Mouse (Mus musculus) embryonic facial prominence, embryonic 15.5 days (tissue): Measurements from ENCODE around the gene Mlh1. TPM values are rescaled to one million over a fixed set of nuclear protein-coding genes. Genes with fewer than 3 reads are reported as not detected.

ENCODE experiments used
- ATAC-seq: fragments of 200-750 bp; cut with Nextera tagmentation; 2 replicates; pipeline ENCODE4 v1.8.0; 2017; ENCODE audit warnings: low read depth, moderate TSS enrichment; ENCODE audit not compliant: insufficient number of reproducible peaks, low FRiP score, low TSS enrichment
- H3K27ac ChIP-seq: fragments of 300-500 bp; sonication (generic); replicated peaks from 2 replicates; pipeline ENCODE4 v1.5.1; 2015; ENCODE audit warnings: mild to moderate bottlenecking, inconsistent platforms
- H3K27me3 ChIP-seq: fragments of 300-500 bp; sonication (generic); 2 replicates; pipeline ENCODE4 v1.6.1; 2015; ENCODE audit warnings: inconsistent platforms
- H3K36me3 ChIP-seq: fragments of 300-500 bp; sonication (generic); 2 replicates; pipeline ENCODE4 v1.6.1; 2015; ENCODE audit warnings: mild to moderate bottlenecking, inconsistent platforms
- H3K4me1 ChIP-seq: fragments of 300-500 bp; sonication (generic); 2 replicates; pipeline ENCODE4 v1.6.1; 2015; ENCODE audit warnings: inconsistent platforms
- H3K4me2 ChIP-seq: fragments of 300-500 bp; sonication (generic); replicated peaks from 2 replicates; pipeline ENCODE4 v1.6.1; 2015; ENCODE audit warnings: mild to moderate bottlenecking, inconsistent platforms
- H3K4me3 ChIP-seq: fragments of 300-500 bp; sonication (generic); replicated peaks from 2 replicates; pipeline ENCODE4 v1.5.1; 2015; ENCODE audit warnings: mild to moderate bottlenecking, inconsistent platforms
- H3K9ac ChIP-seq: fragments of 300-500 bp; sonication (generic); 2 replicates; pipeline ENCODE4 v1.6.1; 2015; ENCODE audit warnings: inconsistent platforms
- H3K9me3 ChIP-seq: fragments of 300-500 bp; sonication (generic); replicated peaks from 2 replicates; pipeline ENCODE4 v1.6.1; 2016; ENCODE audit warnings: inconsistent platforms
- WGBS: fragments of 180-500 bp; shearing (Covaris S2); methylation state at CpG from one replicate; pipeline ENCODE4 v1.1.7; 2015; 5-methylcytosine and 5-hydroxymethylcytosine counted together
- polyA plus RNA-seq: library from polyadenylated mRNA; unstranded; fragments of >200 nt; fragmentation: Nextera tagmentation; extraction: Ambion mirVana; gene quantifications from 2 replicates; pipeline ENCODE4 v1.2.1, GENCODE M21; 2015

Gene Mlh1
- polyA plus RNA-seq = 33.2 and 34.3 TPM in 2 replicates

GRCm38 (mm10) chr9:111271434-111272160, at the start of gene Mlh1, which contains the start of gene Epm2aip1:
Mlh1 (minus strand) TSS chr9:111271791.
Epm2aip1 (plus strand) TSS chr9:111271929.
- peak; percentile 99 for ATAC-seq
- H3K36me3 ChIP-seq = peaks cover 3% of the 10 kb centered on the region
- under 1% methylated on average over 64 of the region's 64 CpGs for WGBS
- no peaks in the 10 kb centered on the region for H3K27me3 ChIP-seq
- H3K4me1 ChIP-seq = peaks cover 33% of the 10 kb centered on the region
- peak within 1 kb of the TSS; percentile 97 for H3K9ac ChIP-seq
- peak within 1 kb of the TSS; percentile 98 for H3K27ac ChIP-seq
- no peaks in the 10 kb centered on the region for H3K9me3 ChIP-seq
- H3K4me3 ChIP-seq = peak within 1 kb of the TSS; percentile 91
- H3K4me2 ChIP-seq = peak within 1 kb of the TSS; percentile 76

- no peak overlapping the region for H3K27ac ChIP-seq
- 0 out of 2 replicates have a peak, but pooled peaks cover 4% of the 10 kb centered on the region for H3K27me3 ChIP-seq
- H3K36me3 ChIP-seq = no peaks in the 10 kb centered on the region
- WGBS = 81% methylated on average over 4 of the region's 4 CpGs
- ATAC-seq = no peak
- H3K4me2 ChIP-seq = no peak overlapping the region
- H3K9me3 ChIP-seq = no peaks in the 10 kb centered on the region
- H3K9ac ChIP-seq = no peak overlapping the region
- H3K4me1 ChIP-seq = no peaks in the 10 kb centered on the region
- H3K4me3 ChIP-seq = no peak overlapping the region
Observed at GRCm38 (mm10) chr9:111320912-111321311, 49.3 kb upstream of the Mlh1 start.

GRCm38 (mm10) chr9:111314219-111314618, 42.6 kb upstream of the Mlh1 start:
- H3K9ac ChIP-seq = no peak overlapping the region
- ATAC-seq = no peak
- no peak overlapping the region for H3K4me3 ChIP-seq
- H3K36me3 ChIP-seq = no peaks in the 10 kb centered on the region
- H3K27me3 ChIP-seq = peaks cover 56% of the 10 kb centered on the region
- H3K9me3 ChIP-seq = no peaks in the 10 kb centered on the region
- WGBS = 34% methylated on average over 5 of the region's 5 CpGs
- H3K4me1 ChIP-seq = peaks cover 20% of the 10 kb centered on the region
- no peak overlapping the region for H3K27ac ChIP-seq
- no peak overlapping the region for H3K4me2 ChIP-seq

DNA sequence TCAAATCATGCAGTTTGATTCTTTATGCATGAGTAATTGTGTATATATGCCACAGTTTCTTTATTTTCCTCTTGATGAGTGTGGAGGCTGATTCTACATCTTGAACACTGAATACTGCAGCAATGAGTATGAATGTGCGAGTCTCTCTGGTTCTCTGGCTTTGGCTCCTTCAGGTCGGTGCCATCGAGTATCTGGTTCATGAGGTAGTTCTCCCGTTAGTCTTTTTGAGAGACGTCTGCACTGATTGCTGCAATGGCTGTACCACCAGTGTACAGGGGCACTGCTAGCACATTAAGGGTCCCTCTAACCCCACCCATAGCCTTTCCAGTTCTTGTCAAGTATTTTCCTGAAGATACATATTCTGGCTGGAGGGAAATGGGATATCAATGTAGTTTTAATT, 42.2 kb upstream of the Mlh1 start:
- Histone ChIP-seq H3K4me2 (no peak overlapping the region), H3K9me3 (no peaks in the 10 kb centered on the region), H3K27me3 (peaks cover 58% of the 10 kb centered on the region), H3K27ac (no peak overlapping the region), H3K4me3 (no peak overlapping the region), H3K4me1 (peaks cover 20% of the 10 kb centered on the region), H3K36me3 (no peaks in the 10 kb centered on the region), H3K9ac (no peak overlapping the region)
- no peak for ATAC-seq
- WGBS = 17% methylated on average over 5 of the region's 5 CpGs

DNA sequence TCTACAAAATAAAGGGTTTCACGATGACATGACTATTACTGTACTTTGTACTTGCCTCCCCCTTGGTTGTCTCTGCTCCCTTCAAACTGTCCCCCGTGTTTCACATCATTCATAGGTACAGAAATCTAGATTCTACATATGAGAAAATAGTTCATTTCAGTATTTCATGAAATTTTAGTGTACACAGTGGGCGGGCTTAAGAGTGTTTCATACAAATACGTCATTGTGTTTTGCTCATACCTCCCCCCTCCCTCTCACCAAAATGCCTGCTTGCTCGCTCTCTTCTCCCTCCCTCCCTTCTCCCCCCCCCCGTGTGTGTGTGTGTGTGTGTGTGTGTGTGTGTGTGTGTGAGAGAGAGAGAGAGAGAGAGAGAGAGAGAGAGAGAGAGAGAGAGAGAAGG, 41.7 kb upstream of the Mlh1 start:
- Histone ChIP-seq H3K9ac (no peak overlapping the region), H3K27me3 (peaks cover 58% of the 10 kb centered on the region), H3K9me3 (no peaks in the 10 kb centered on the region), H3K4me3 (no peak overlapping the region), H3K4me2 (no peak overlapping the region; the same call in 1 of the 2 replicates), H3K27ac (no peak overlapping the region), H3K36me3 (no peaks in the 10 kb centered on the region), H3K4me1 (peaks cover 20% of the 10 kb centered on the region)
- ATAC-seq = no peak
- 13% methylated on average over 5 of the region's 6 CpGs for WGBS

DNA sequence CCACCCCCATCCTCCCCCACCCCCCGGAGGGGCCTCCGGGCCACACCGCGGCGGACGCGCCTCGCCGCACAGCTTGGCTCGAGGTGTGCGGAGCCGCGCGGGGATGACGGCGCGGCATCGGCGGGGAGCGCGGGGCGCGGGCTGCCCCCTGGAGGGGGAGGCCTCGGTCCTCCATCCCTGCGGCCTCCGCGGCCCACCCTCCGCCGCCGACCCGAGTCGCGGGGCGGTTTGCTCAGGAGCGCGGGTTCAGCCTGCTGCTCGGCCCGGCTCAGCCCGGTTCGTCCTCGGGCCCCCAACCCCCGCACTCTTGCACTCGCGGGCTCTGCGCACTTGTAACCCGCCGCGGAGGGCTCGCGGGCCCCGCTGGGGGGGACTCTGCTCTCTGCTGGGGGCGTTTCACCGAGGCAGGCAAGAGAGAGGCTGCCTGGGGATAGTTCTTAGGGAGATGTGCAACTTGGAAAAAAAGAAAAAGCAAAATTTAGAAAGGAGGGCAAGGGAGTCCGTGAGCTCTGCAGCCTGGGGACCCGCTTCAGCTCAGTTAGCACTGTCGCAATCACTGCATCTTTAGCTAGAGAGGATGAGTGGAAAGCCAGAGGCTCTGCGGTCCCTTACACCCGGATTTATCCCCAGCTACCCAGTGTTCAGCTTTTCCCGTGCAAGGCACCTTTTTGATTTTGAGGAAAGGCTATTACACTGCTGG, 41.0 kb upstream of the Mlh1 start:
- Histone ChIP-seq H3K4me2 (peak overlapping the region; percentile 95), H3K9me3 (no peaks in the 10 kb centered on the region), H3K4me1 (peaks cover 20% of the 10 kb centered on the region), H3K4me3 (peak overlapping the region; percentile 51), H3K27me3 (peaks cover 58% of the 10 kb centered on the region), H3K9ac (no peak overlapping the region; the same call in none of the 2 replicates), H3K27ac (no peak overlapping the region), H3K36me3 (no peaks in the 10 kb centered on the region)
- under 1% methylated on average over 49 of the region's 59 CpGs for WGBS
- peak; percentile 15; the same call in 1 of the 2 replicates for ATAC-seq

DNA sequence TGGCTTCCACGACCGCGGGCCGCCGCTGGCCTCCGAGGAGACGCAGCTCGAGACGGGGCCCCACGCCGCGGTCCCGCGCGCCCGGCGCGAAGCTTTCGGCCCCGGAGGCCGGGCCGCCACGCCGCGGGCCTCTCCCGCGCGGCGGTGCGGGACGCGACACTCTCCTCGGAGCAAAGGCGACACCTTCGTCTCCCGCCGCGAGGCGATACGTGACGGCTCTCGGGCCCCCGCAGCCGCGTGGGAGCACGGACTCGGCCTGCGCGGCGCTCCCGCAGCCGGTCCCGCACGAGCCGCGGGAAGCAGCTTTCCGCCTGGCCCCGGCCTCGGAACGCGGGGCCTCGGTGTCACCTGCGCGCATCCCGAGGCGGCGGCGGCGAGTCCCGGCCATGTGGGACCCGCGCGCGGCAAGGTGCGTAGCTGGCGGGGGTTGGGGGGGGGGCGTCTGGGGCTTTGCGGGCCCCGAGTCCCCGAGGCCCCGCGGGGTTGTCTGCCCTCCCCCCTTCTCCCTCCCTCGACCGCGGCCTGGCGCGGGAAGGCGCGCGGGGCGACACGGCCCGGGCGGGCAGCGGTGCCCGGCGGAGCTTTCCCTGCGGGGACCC, 40.4 kb upstream of the Mlh1 start:
- Histone ChIP-seq H3K9me3 (no peaks in the 10 kb centered on the region), H3K27ac (no peak overlapping the region), H3K36me3 (no peaks in the 10 kb centered on the region), H3K9ac (no peak overlapping the region; the same call in none of the 2 replicates), H3K4me2 (peak overlapping the region; percentile 95), H3K4me1 (peaks cover 20% of the 10 kb centered on the region), H3K27me3 (peaks cover 58% of the 10 kb centered on the region), H3K4me3 (peak overlapping the region; percentile 51)
- under 1% methylated on average over 81 of the region's 98 CpGs for WGBS
- no peak for ATAC-seq

GRCm38 (mm10) chr9:111311031-111311842, 39.6 kb upstream of the Mlh1 start, which contains the start of gene Trank1:
Trank1 (plus strand) TSS chr9:111311739.
- Histone ChIP-seq H3K27me3 (peaks cover 58% of the 10 kb centered on the region), H3K9ac (no peak within 1 kb of the TSS; the same call in none of the 2 replicates), H3K4me2 (peak within 1 kb of the TSS; percentile 95), H3K36me3 (no peaks in the 10 kb centered on the region), H3K9me3 (no peaks in the 10 kb centered on the region), H3K27ac (no peak within 1 kb of the TSS), H3K4me1 (peaks cover 20% of the 10 kb centered on the region), H3K4me3 (peak within 1 kb of the TSS; percentile 51)
- WGBS = 10% methylated on average over 68 of the region's 72 CpGs
- no peak; the same call in 1 of the 2 replicates for ATAC-seq

GRCm38 (mm10) chr9:111306142-111306541, 34.6 kb upstream of the Mlh1 start:
- Histone ChIP-seq H3K9me3 (no peaks in the 10 kb centered on the region), H3K9ac (no peak overlapping the region), H3K27me3 (peaks cover 21% of the 10 kb centered on the region), H3K4me2 (no peak overlapping the region), H3K27ac (no peak overlapping the region), H3K4me3 (no peak overlapping the region), H3K4me1 (peaks cover 2% of the 10 kb centered on the region), H3K36me3 (no peaks in the 10 kb centered on the region)
- WGBS = 81% methylated on average over 7 of the region's 7 CpGs
- no peak for ATAC-seq

GRCm38 (mm10) chr9:111304036-111304435, 32.4 kb upstream of the Mlh1 start:
- Histone ChIP-seq H3K4me1 (no peaks in the 10 kb centered on the region), H3K9me3 (no peaks in the 10 kb centered on the region), H3K4me3 (no peak overlapping the region), H3K9ac (no peak overlapping the region), H3K4me2 (no peak overlapping the region), H3K27me3 (0 out of 2 replicates have a peak, but pooled peaks cover under 1% of the 10 kb centered on the region), H3K27ac (no peak overlapping the region), H3K36me3 (no peaks in the 10 kb centered on the region)
- WGBS = 84% methylated on average over 6 of the region's 6 CpGs
- ATAC-seq = no peak
